Mouse (Mus musculus) embryonic fibroblast, embryonic 13.5 days (primary cell): Measurements from ENCODE around the gene Gm10251. TPM values are rescaled to one million over a fixed set of nuclear protein-coding genes. Genes with fewer than 3 reads are reported as not detected.
"Not testable (repeated sequence)": the region's sequence is repeated elsewhere in the genome, so short reads cannot be mapped to it uniquely, and the experiment has no call there.

ENCODE experiments used
- H3K27ac ChIP-seq: 2 replicates; pipeline ENCODE4 v1.5.1; 2012; ENCODE audit warnings: low read length, control low read depth, inconsistent platforms; ENCODE audit not compliant: insufficient read depth
- H3K4me1 ChIP-seq: 2 replicates; pipeline ENCODE4 v1.6.1; 2011; ENCODE audit warnings: low read length; ENCODE audit not compliant: control insufficient read depth, insufficient read depth
- H3K4me3 ChIP-seq: 2 replicates; pipeline ENCODE4 v1.5.1; 2011; ENCODE audit warnings: mild to moderate bottlenecking, control low read depth, low read length; ENCODE audit not compliant: insufficient read depth
- polyA plus RNA-seq: library from polyadenylated mRNA; stranded (reverse); fragments of >200 nt; gene quantifications from 2 replicates; pipeline ENCODE4 v1.2.4, GENCODE M21; 2011; ENCODE audit warnings: low read depth; ENCODE audit not compliant: missing spikeins, insufficient read length

Gm10251 gene
- polyA plus RNA-seq, result not detected in 2 replicates

GRCm38 (mm10) chr14:6684070-6684469, at the start of gene Gm10251:
TSS of gene Gm10251 (minus strand) at chr14:6684170.
- not testable (repeated sequence) for H3K27ac ChIP-seq, H3K4me3 ChIP-seq, H3K4me1 ChIP-seq

- H3K27ac ChIP-seq, H3K4me1 ChIP-seq: not testable (repeated sequence)
These were observed 36.2 kb upstream of the Gm10251 start, which contains the start of gene Gm8050 for GRCm38 (mm10) chr14:6720151-6720550. TSS of gene Gm8050 (minus strand) at chr14:6720251.

GRCm38 (mm10) chr14:6622318-6622717, 61.7 kb downstream of the Gm10251 start, which contains the start of gene Gm3460:
TSS of gene Gm3460 (minus strand) at chr14:6622418.
- H3K4me3 ChIP-seq, H3K4me1 ChIP-seq, H3K27ac ChIP-seq: not testable (repeated sequence)

More at GRCm38 (mm10) chr14:6720151-6720550, 36.2 kb upstream of the Gm10251 start, which contains the start of gene Gm8050:
- H3K4me3 ChIP-seq, result not testable (repeated sequence)

GRCm38 (mm10) chr14:6606436-6606835, 77.5 kb downstream of the Gm10251 start:
- not testable (repeated sequence) for H3K4me1 ChIP-seq, H3K4me3 ChIP-seq, H3K27ac ChIP-seq

GRCm38 (mm10) chr14:6605004-6605403, 79.0 kb downstream of the Gm10251 start:
- not testable (repeated sequence) for H3K27ac ChIP-seq, H3K4me3 ChIP-seq, H3K4me1 ChIP-seq

- H3K4me3 ChIP-seq, H3K27ac ChIP-seq: not testable (repeated sequence)
These were observed 79.4 kb downstream of the Gm10251 start for GRCm38 (mm10) chr14:6604551-6604950.

GRCm38 (mm10) chr14:6590513-6590912, 93.5 kb downstream of the Gm10251 start, which contains the start of gene Gm3629:
TSS of gene Gm3629 (minus strand) at chr14:6590613.
- not testable (repeated sequence) for H3K4me3 ChIP-seq, H3K27ac ChIP-seq, H3K4me1 ChIP-seq

More at GRCm38 (mm10) chr14:6604551-6604950, 79.4 kb downstream of the Gm10251 start:
- H3K4me1 ChIP-seq, result not testable (repeated sequence)

Other genes with a start within 250 kb of the Gm10251 start
- gene Gm3594, start 239.6 kb downstream of the Gm10251 start, polyA plus RNA-seq, result not detected in 2 replicates
- gene Gm8356, start 146.9 kb downstream of the Gm10251 start, polyA plus RNA-seq, result not detected in 2 replicates
- 0.44 TPM in 1 of 2 replicates, not detected in the other for gene Gm3629, start 93.6 kb downstream of the Gm10251 start, polyA plus RNA-seq
- gene Gm3460, start 61.8 kb downstream of the Gm10251 start, polyA plus RNA-seq, result not detected in 2 replicates
- gene Gm8050, start 36.1 kb upstream of the Gm10251 start, polyA plus RNA-seq, result not detected in 2 replicates
- gene Gm3636, start 58.2 kb upstream of the Gm10251 start, polyA plus RNA-seq, result 3.5 and 3.7 TPM in 2 replicates
- gene Gm8362, start 90.2 kb upstream of the Gm10251 start, polyA plus RNA-seq, result not detected in 2 replicates
- gene Gm3642, start 156.1 kb upstream of the Gm10251 start, polyA plus RNA-seq, result not detected in 2 replicates
- gene Gm3667, start 205.8 kb upstream of the Gm10251 start, polyA plus RNA-seq, result 0.27 TPM in 1 of 2 replicates, not detected in the other